Mouse (Mus musculus): ENCODE data around the gene Hivep3.

Gene Hivep3

GRCm38 (mm10) chr4:119870411-119870810, 136.8 kb downstream of the Hivep3 start:
- DNase-seq (ENCODE audit: extremely low spot score, low read depth, low spot score) = no peak

DNA sequence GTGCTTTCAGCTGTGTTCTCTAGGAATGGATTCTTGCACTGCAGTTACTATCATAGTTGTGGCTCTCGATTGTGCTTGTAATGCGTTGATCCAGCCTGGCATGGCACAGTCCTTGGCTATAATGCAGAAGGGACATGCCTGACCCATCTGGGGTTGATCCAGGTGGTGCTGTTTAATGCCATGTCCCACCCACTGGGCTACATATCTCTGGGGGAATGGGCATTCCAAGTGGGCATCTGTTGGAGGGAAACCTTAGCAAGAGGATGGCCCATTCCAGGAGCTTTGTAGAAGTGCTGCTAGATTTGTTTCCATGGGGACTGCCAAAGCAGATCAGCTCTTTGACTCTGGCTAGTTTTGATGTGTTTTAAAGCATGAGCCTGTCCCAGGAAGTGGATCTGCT, 137.9 kb downstream of the Hivep3 start:
- no peak for DNase-seq (ENCODE audit: extremely low spot score, low read depth, low spot score)

GRCm38 (mm10) chr4:119871861-119872582, 138.4 kb downstream of the Hivep3 start:
- no peak for DNase-seq (ENCODE audit: extremely low spot score, low read depth, low spot score)

GRCm38 (mm10) chr4:119873935-119874334, 140.4 kb downstream of the Hivep3 start:
- no peak for DNase-seq (ENCODE audit: extremely low spot score, low read depth, low spot score)

GRCm38 (mm10) chr4:119875592-119875991, 142.0 kb downstream of the Hivep3 start:
- no peak for DNase-seq (ENCODE audit: extremely low spot score, low read depth, low spot score)

DNA sequence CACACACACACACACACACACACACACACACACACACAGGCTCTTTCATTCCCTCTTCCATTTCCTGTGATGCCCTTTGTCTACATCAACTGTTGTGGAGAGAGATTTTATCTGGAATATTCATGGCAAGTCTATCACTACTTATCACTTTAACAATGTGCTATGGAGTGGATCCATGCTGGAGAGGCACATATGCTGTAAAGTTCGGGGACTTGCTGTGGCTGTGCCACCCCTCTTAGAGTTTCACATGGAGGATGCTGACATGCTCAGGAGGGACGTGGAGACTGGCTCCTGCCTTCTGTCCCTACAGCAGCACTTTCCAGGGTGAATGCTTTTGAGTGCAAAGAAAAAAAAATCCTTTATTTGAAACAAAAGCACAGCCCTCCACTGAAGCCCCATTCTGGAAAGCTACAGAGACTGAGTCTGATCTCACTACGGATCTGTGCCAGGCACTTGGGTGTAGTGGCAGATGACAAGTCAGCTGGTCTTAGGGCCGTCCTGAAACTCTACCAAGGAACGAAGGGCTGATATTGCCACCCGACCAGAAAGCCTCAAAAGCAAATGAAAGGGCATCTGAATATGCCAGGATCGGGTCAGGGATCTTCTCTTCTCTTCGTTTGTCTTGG, 143.1 kb downstream of the Hivep3 start:
- no peak for DNase-seq (ENCODE audit: extremely low spot score, low read depth, low spot score)

DNA sequence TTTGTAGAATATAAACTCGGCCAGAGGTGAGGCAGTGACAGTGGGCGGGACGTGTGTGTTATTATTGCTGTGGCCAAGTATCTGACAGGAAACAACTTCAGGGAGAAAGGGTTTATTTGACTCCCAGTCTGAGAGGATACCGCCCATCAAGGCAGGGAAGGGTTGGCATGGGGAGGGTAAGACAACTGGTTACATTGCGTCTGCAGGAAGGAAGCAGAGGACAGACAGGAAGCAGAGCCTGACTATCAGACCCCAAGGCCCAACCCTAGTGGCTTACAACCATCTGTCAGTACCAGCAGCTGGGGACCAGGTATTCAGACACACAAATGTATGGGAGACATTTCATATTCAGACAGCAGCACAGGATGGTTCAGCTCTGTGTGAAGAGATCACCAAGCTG, 144.6 kb downstream of the Hivep3 start:
- no peak for DNase-seq (ENCODE audit: extremely low spot score, low read depth, low spot score)

DNA sequence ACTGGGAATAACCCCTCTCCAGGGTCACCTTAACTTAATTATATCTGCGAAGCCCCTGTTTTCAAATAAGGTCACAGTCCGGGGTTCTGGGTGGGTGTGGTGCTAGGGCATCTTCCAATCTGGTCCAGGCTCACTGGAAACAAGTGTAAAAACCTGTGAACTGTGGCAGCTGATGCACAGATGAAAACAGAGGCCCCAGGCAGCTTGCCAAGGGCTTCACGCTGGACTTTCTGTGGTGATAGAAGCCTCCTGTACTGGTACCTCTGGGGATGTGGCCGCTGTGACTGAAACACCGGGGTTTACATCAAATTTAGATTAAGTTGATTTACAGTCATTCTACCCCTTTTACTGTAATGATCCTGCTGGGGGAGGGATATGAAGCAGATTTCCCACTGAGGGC, 146.1 kb downstream of the Hivep3 start:
- DNase-seq (ENCODE audit: extremely low spot score, low read depth, low spot score) = no peak

DNA sequence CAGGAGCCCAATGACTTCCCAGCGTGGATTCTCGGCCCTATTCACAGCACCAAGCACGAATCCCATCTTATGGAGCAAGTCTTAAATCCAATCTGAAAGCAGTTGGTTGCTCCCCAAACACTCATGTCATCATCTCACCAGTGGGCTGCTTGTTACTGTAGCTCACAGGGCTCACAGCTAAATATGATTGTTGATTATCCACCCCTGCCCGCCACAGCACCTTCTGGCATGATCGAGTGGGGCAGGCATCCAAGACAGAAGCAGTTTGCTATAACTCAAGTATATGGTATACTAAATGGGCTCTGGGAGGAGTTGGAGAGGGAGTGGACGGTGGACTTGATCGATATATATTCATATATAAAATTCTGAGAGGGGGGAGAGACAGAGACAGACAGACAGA, 146.7 kb downstream of the Hivep3 start:
- DNase-seq (ENCODE audit: extremely low spot score, low read depth, low spot score) = no peak

- DNase-seq (ENCODE audit: extremely low spot score, low read depth, low spot score) = no peak
Measured at GRCm38 (mm10) chr4:119881292-119881691, 147.7 kb downstream of the Hivep3 start.

DNA sequence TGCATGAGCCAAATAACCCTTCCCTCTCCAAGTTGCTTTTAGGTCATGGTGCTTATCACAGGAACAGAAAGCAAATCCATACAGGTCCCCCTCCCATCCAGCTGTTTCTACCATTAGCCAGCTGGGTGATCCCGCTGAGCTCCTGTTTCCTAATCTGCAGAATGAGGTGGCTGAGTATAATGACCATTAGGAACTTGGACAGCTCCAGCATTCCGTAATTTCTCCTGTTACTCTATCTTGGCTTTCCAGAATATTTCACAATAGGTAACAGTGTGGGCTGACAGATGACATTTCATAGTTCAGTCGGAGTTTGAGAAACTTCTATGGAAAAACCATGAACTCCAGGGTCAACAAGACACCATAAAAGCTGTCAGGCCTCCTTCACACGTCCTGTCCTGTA, 148.8 kb downstream of the Hivep3 start:
- peak; percentile 0 for DNase-seq (ENCODE audit: extremely low spot score, low read depth, low spot score)

GRCm38 (mm10) chr4:119882814-119883213, 149.2 kb downstream of the Hivep3 start:
- no peak for DNase-seq (ENCODE audit: extremely low spot score, low read depth, low spot score)

GRCm38 (mm10) chr4:119886621-119887020, 153.0 kb downstream of the Hivep3 start:
- no peak for DNase-seq (ENCODE audit: extremely low spot score, low read depth, low spot score)

GRCm38 (mm10) chr4:119887523-119888177, 154.1 kb downstream of the Hivep3 start:
- DNase-seq (ENCODE audit: extremely low spot score, low read depth, low spot score) = no peak

DNA sequence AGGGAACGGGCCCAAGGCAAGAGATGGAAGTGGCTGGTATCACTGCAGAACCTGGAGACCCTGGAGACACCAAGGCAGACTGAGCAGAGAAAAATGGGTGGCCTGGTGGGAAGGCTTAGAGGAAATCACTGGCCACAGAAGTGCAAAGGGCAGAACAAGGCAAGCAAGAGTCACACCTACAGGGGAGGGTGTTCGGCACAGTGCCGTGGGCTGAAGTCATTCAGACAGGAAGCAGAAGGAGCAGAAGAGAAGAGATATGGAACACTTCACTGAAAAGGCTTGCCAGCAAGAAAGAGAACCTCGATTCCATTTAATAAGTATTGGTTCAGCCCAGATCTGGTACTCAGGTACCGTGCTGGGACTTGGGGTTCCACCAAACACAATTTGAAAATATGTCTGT, 156.2 kb downstream of the Hivep3 start:
- no peak for DNase-seq (ENCODE audit: extremely low spot score, low read depth, low spot score)

- DNase-seq (ENCODE audit: extremely low spot score, low read depth, low spot score) = no peak
Measured at GRCm38 (mm10) chr4:119893255-119893779, 159.7 kb downstream of the Hivep3 start.

DNA sequence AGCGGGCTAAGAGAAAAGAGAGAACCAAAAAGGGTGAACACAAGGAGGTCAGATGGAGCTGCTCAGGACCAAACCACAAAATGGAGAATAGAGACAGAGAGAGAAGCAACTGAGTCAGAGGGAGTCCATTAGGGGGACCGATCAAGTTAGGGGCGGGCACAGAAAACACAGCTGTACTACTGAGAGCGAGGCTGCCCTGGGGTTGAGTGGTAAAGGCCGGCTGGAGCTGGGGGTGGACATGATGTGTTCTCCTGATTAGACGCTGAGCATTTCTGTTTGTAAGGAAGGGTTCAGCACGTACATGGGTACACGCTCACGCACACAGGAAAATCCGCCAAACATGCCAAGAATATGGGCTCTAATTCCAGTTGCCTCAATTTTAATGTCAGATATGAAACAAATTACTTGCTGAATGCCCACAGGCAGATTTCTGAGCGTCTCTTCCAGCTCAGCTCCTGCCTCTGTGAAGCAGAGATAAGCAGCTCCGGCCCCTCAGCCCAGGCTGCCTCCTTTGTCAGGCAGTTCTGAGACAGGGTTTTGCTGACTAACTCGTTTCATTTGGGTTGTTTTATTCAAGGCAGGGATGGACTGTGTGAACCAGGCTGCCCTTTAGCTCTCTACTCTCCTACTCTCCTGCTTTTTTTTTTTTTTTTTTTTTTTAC, 161.3 kb downstream of the Hivep3 start:
- no peak for DNase-seq (ENCODE audit: extremely low spot score, low read depth, low spot score)

- DNase-seq (ENCODE audit: extremely low spot score, low read depth, low spot score) = no peak
Measured at GRCm38 (mm10) chr4:119895504-119895903, 161.9 kb downstream of the Hivep3 start.

DNA sequence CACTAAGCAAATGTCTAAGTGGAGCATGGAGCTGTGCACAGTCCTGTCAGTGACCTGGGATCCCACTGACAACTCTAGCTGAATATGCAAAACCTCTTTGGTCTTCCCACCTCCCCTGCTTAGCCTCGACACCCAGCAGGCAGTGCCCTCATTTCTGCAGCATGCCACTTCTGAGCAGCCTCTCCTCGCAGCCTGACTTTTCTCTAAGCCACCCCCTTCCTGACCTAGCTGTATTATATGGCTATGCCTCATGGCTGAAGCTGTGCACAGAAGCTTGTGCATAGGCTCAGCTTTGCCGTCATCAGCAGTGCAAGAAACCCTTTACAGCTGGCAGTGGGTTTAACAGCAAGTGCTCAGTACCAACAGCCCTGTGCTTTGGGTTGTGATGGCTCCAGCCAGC, 163.0 kb downstream of the Hivep3 start:
- DNase-seq (ENCODE audit: extremely low spot score, low read depth, low spot score) = no peak

GRCm38 (mm10) chr4:119897054-119897855, 163.7 kb downstream of the Hivep3 start:
- DNase-seq (ENCODE audit: extremely low spot score, low read depth, low spot score) = no peak

Measured in hindlimb bud, embryonic 11.5 days (tissue).